Mouse (Mus musculus): ENCODE measurements around the gene Olfr1508.
"Not testable (repeated sequence)": the region's sequence is repeated elsewhere in the genome, so short reads cannot be mapped to it uniquely, and the experiment has no call there.

The Olfr1508 gene

GRCm38 (mm10) chr14:52467395-52467794 is at the start of gene Olfr1508:
TSS of gene Olfr1508 (minus strand) at chr14:52467495.
- DNase-seq (ENCODE audit: extremely low spot score, low read depth, low spot score) = peak; percentile 3

DNA sequence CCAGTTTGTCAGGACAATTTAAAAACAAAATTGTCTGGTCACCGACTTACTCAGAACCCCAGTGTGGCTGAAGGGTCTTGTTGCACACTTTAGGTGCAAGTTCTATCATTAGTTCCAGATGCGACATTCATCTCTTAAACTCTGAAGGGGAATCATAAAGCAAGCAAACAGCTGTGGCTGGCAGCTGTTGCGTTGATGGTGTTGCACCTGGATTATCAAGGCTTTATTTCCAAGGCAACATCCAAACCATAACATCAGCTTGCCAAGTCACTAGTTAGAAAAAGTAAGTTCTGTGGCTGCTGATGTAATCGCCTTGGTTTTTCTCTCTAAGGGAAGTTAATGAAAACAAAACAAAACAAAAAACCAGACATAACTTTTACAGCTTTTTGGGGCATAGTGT is 28.2 kb upstream of the Olfr1508 start, which contains the start of gene Olfr1507:
TSS of gene Olfr1507 (minus strand) at position 234 of the 400 bp plus-strand sequence.
- no peak for DNase-seq (ENCODE audit: extremely low spot score, low read depth, low spot score)

GRCm38 (mm10) chr14:52465738-52466137 is 1.6 kb downstream of the Olfr1508 start:
- no peak for DNase-seq (ENCODE audit: extremely low spot score, low read depth, low spot score)

GRCm38 (mm10) chr14:52461928-52462327 is 5.4 kb downstream of the Olfr1508 start:
- DNase-seq (ENCODE audit: extremely low spot score, low read depth, low spot score) = no peak

DNA sequence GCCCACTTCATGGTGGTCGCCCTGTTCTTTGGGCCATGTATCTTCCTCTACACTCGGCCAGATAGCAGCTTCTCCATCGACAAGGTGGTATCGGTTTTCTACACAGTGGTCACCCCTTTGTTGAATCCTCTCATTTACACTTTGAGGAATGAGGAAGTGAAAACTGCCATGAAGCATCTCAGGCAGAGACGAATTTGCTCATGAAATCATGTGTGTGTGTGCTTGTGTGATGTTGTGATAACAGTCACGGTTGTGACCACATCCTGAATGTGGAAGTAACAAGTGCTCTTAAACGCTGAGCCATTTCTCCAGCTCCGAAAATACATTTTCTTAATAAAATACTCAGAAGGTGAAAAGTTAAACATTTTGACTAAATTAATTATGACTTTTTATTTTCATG is 16.2 kb downstream of the Olfr1508 start:
- DNase-seq (ENCODE audit: extremely low spot score, low read depth, low spot score) = no peak

GRCm38 (mm10) chr14:52442690-52443089 is 24.6 kb downstream of the Olfr1508 start, which contains the start of gene Olfr1509:
TSS of gene Olfr1509 (plus strand) at chr14:52442990.
- no peak for DNase-seq (ENCODE audit: extremely low spot score, low read depth, low spot score)

DNA sequence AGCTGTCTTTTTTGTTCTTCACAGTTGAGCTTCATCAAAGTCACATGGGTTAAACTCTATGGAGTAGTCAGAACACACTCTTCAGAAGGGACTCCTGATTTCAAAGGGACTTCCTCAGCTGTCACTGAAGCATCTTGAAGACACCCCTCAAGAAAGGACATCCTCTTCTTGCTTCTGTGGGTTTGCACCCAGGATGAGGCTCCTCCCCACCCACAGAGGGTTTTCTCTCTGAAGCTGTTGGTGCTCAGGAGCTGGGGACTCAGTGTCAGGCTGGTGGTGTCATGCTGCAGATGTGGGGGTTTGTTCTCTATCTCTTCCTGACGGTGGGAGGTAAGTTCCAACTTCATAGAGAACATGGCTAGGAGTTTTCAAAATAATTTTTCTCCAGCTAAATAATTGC is 39.6 kb downstream of the Olfr1508 start:
- no peak for DNase-seq (ENCODE audit: extremely low spot score, low read depth, low spot score)

GRCm38 (mm10) chr14:52414273-52414672 is 53.0 kb downstream of the Olfr1508 start, which contains the start of gene Olfr1510:
TSS of gene Olfr1510 (minus strand) at chr14:52414373.
- no peak for DNase-seq (ENCODE audit: extremely low spot score, low read depth, low spot score)

- DNase-seq (ENCODE audit: extremely low spot score, low read depth, low spot score) = not testable (repeated sequence)
Measured at GRCm38 (mm10) chr14:52410142-52410919, 57.0 kb downstream of the Olfr1508 start.
